Mouse (Mus musculus): ENCODE results near the gene Epp13.

DNA sequence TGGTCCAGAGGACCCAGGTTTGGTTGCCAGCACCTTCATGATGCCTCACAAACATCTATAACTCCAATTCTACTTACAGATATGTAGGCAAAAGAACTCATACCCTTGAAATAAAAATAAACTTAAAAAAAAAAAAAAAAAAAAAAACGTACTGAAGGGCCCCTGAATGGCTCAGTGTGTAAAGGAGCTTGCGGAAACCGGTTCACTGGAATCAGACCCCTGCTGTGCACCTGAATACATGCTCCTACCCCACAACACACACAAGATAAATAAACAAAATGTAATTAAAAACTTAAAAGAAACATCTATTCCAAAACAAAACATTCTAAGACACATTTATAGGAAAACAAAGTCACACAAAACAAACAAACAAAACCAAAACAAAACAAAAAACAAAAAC, 32.4 kb upstream of the Epp13 start:
- no peak for TF ChIP-seq POLR2A (IDR thresholded peaks at IDR 0.05; ENCODE audit: extremely low read depth, insufficient read depth, low read length)
- TF ChIP-seq CTCF (IDR thresholded peaks at IDR 0.05; ENCODE audit: extremely low read depth, insufficient read depth, low read length) = no peak
